Mouse (Mus musculus): ENCODE measurements around the gene Rnf222. TPM values are rescaled to one million over a fixed set of nuclear protein-coding genes. Genes with fewer than 3 reads are reported as not detected.

Rnf222 gene
- total RNA-seq, 2 experiments from 2014 or later, result not detected

DNA sequence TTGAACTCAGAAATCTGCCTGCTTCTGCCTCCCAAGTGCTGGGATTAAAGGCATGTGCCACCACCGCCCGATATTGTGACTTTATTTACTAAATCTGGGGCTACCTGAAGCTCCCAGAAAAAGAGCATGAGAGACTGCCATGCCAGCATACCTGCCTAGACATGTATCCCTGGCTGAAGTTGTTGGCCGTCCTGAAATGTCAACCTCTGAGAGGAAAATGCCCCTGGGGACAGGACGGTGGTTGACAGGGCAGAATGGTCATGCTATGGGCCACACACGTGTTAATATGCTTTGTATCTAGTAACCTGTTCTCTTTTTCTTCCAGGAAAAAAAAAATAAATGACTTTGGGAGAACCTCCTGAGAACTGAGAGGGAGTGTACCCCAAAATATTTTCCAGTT lies 2.3 kb upstream of the Rnf222 start:
- no peak for ATAC-seq (replicated peaks; ENCODE audit: low FRiP score, poor library complexity, severe bottlenecking)

DNA sequence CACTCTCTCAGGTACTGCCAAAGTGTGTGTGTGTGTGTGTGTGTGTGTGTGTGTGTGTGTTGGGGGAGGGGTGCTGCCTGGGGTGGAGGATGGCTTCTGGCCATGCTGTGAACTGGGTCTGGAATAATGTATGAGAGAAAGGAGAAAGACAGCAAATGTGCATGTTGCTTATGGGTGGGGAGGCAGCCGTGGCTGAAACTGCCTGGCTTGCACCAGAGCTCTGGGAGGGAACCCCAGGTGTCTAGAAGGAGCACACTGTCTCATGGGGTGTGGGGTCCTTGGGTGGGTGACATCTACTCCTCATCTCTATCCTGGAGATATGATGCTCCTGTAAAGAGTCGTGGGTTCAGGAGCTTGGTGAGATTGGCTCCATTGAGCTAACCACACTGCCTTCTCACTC lies 300 bp downstream of the Rnf222 start:
- ATAC-seq (replicated peaks; ENCODE audit: low FRiP score, poor library complexity, severe bottlenecking), result no peak

DNA sequence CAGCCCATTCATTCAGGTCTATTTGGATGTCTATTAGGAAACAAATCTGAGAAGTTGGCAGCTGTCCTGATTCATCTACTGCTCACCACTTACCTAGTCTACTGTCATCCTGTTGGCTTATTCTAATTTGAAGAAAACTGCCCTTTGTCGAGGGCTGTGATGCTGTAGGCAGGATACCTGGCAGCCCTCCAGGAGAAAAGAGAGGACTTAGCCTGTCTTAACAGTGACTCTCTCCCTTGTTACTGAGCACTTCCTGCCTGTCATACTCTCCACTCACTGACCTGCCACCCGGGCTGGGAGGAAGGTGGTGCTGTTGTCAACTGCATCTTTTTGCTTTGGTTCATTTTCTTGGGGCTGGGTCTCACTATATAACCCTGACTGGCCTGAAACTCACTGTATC lies 2.3 kb downstream of the Rnf222 start:
- no peak for ATAC-seq (replicated peaks; ENCODE audit: low FRiP score, poor library complexity, severe bottlenecking)

DNA sequence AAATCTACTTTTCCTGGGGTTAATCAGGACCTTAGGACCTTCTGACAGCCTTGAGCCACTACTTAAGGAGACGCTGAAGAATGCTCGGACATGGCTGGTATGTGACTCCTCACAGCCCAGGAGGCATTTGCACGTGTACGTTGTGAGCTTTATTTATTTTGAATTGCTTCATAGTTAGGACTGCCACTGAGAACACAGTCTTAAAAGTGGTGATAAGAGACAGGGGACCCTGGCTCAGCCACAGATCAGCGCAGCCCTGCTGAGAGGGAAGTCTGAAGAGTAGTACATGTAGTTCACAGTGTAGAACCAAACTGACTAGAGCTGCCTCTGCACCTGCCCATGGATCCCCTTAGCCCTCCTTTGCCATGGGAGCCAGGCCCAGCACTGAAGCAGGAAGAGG lies 3.5 kb downstream of the Rnf222 start:
- ATAC-seq (replicated peaks; ENCODE audit: low FRiP score, poor library complexity, severe bottlenecking), result no peak

DNA sequence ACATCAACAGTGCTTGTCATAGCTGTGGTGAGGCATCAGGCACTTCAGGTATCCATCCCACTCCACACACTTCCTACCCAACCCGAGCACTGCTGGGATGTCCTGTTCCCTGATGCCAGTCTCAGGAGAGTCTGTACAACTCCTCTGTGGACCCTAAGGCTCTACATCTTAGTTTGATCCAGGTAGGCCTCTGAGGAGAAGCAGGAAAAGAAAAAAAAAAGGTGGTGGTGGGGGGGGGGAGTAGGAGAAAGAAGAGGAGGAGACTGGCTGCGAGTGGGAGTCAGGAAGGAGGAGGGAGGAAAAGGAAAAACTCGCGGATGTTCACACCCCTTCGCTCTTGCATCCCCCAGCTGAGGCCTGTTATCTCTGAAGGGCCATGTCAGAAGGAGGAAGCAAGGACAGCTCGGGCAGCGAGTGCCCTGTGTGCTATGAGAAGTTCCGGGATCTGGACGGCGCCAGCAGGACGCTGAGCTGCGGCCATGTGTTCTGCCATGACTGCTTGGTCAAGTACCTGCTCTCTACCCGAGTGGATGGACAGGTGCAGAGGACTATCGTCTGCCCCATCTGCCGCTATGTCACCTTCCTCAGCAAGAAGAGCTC lies 4.0 kb downstream of the Rnf222 start:
- no peak for ATAC-seq (replicated peaks; ENCODE audit: low FRiP score, poor library complexity, severe bottlenecking)

DNA sequence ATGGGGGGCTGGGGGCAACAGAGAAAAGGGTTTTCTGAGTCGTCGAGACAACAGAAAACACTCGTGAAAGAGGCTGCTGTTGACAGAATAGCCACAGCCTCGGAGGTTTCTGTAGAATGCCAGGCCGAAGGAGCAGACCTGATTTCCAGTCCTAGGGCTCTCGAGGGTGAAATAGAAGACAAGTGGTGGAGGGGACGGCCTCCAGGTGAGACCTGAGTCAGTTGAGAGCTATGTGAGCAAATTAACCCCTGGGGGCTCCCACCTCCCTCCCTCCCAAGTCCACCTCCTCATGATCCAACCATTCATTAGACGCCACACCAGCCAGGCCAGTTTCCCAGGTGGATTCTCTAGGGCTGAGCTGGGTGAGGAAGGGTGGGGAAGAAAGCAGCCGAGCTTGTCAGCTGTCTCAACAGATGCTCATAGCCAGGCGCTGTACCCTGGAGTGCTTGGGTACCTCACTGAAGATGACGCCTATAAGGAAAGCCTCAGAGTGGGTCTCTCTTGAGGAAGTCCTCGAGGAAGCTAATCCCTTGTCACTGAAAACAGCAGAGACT lies 5.6 kb downstream of the Rnf222 start:
- ATAC-seq (replicated peaks; ENCODE audit: low FRiP score, poor library complexity, severe bottlenecking), result no peak

DNA sequence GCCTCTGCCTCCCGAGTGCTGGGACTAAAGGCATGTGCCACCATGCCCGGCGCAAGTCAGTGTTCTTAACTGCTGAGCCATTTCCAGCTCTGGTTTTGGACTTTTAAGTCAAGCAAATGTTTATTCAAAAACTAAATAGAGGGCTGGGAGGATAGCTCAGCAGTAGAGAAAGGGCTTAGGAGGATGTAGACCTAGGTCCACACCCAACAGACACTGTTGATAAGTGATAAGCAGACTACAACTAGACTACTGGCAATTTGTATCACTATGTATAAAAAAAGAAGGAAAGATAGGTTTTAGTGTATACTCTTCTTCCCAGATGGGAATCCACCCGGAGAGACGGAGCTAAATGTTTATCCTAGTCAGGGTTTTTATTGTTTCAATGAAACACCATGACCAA lies 7.9 kb downstream of the Rnf222 start:
- ATAC-seq (replicated peaks; ENCODE audit: low FRiP score, poor library complexity, severe bottlenecking), result peak; percentile 56

DNA sequence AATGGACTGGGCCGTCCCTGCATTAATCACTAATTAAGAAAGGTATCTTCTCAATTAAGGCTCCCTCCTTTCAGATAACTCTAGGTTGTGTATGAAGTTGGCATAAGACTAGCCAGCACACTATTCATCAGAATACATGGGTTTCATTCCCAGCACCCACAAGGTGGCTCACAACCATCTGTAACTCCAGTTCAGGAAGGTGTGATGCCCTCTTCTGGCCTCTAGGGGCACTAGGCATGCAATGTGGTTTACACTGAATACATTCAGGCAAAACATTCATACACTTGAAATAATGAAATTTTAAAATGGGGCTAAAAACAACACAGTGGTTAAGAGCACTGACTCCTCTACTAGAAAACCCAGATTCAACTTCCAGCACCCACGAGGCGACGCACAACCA lies 8.8 kb downstream of the Rnf222 start:
- ATAC-seq (replicated peaks; ENCODE audit: low FRiP score, poor library complexity, severe bottlenecking), result peak; percentile 54

DNA sequence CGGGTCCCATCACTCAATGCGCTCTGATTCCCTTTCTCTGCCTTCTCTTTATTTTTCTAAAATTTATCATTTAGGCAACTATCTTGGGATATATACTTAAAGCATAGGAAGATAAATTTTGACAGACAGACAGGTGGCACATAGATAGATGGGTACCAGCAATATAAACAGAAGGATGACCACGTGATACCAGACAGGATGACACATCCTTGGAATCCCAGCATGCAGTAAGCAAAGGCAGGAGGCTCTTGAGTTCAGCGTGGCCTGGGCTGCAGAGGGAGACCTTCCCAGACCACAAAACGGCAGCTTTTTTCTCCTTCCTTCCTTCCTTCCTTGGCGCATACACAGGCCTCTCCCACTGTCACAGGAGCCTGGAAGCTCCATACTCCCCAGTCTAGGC lies 9.5 kb downstream of the Rnf222 start:
- ATAC-seq (replicated peaks; ENCODE audit: low FRiP score, poor library complexity, severe bottlenecking), result no peak

DNA sequence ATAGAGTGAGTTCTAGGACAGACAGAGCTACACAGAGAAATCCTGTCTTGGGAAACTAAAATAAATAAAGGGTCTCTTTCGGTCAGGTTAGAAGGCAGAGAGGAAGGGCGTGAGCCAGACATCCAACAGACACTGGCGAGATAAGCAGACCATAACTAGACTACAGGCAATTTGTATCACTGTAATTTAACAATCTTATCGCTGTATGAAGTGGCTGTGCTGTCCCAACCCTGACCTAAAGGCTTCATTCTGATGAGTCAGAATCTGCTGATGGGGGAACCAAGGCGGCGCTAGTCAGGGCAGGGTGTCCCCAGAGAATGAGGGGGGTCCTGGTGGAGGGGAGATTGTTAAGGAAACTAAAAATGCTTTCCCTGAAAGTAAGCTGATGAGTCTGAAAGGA lies 10.4 kb downstream of the Rnf222 start:
- no peak for ATAC-seq (replicated peaks; ENCODE audit: low FRiP score, poor library complexity, severe bottlenecking)

DNA sequence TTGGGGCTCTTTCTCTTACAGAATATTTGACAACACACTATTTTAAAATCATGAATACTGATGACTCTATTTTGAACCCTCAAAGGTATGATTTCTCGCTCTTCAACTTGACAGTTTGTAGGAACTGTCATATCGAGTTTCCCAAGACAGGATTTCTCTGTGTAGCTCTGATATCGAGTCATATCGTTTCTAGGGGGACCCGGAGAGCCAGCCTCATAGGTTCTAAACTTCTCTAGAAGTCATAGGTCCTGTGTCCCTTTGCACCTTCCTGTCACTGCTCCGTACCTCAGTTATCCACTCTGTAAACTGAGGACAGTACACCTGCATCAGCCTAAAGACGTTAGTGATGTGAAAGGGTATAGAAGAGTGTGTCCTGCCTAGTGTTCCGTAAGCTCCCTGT lies 11.5 kb downstream of the Rnf222 start:
- no peak for ATAC-seq (replicated peaks; ENCODE audit: low FRiP score, poor library complexity, severe bottlenecking)

DNA sequence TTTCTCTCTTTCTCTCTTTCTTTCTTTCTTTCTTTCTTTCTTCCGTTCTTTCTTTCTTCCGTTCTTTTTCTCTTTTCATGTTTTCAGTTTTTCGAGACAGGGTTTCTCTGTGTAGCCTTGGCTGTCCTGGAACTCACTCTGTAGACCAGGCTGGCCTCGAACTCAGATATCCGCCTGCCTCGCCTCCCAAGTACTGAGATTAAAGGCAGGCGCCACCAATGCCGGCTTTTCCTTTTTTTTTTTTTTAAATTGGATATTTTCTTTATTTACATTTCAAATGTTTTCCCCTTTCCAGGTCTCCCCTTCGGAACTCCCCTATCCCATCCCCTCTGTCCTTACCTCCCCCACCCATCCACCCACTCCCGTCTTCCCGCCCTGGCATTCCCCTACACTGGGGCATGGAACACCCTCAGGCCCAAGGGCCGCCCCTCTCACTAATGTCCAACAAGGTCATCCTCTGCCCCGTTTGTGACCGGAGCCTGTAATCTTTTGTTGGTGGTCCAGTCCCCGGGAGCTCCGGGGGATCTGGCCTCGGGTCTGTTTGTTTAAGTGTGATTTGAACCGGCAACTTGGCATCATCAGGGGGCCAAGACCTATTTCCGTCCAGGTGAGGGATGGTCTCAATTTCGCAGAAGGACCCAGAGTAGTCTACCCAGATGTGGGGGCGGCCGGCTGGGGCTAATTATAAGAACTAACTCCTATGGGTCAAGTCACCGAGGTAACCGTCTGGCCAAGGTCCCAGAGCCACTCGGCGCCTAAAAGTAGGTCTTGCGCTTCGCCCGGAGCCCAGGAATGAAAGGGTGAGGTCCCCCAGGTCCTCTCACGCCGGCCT lies 12.4 kb downstream of the Rnf222 start:
- ATAC-seq (replicated peaks; ENCODE audit: low FRiP score, poor library complexity, severe bottlenecking), result no peak

DNA sequence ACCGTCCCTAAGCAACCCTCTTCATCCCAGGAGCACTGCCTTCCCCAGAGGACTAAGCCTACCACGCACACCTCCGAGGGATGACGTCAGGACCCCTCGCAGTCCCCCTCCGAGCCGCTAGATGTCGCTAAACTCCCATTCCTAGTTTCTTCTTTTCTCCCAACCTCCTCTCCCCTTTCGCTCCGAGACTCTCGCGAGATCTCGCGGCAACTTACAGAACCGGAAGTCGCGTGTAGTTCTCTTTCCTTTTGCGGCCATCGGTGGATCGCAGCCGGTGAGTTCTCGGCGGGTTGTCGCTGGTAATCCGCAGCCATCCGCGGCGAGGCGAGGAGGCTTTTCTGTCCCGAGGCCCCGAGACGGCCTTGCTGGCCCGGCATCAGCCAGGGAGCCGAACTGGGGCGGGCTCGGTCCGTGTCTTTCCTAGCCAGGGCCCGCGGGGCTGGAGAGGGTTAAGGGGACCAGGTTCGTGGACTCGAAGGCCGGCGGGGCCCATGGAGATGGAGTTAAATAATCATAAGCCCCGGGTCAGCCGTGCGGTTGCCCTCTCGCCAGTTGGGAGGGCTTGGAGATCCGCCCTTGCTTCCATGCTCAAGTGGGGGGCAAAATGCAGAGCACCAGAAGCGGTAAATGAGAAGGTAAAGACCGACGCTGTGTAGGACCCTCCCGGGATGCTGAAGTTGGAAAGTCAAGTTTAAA lies 13.1 kb downstream of the Rnf222 start, which contains the start of gene Rpl26:
Rpl26 (plus strand) TSS at position 233 of the 696 bp plus-strand sequence.
- peak; percentile 89 for ATAC-seq (replicated peaks; ENCODE audit: low FRiP score, poor library complexity, severe bottlenecking)

DNA sequence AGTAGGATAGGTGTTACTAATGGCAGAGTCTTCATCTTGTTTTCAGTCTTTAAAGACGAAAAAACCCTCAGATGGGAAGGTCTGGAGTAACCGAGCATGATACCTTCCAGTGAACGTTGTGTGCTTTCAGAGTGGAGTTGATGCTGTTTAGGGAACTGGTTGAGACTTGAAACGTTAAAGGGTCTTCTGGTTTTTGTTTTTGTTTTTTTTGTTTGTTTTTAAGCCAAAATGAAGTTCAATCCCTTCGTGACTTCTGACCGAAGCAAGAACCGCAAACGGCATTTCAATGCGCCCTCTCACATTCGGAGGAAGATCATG lies 13.7 kb downstream of the Rnf222 start:
- ATAC-seq (replicated peaks; ENCODE audit: low FRiP score, poor library complexity, severe bottlenecking), result no peak

DNA sequence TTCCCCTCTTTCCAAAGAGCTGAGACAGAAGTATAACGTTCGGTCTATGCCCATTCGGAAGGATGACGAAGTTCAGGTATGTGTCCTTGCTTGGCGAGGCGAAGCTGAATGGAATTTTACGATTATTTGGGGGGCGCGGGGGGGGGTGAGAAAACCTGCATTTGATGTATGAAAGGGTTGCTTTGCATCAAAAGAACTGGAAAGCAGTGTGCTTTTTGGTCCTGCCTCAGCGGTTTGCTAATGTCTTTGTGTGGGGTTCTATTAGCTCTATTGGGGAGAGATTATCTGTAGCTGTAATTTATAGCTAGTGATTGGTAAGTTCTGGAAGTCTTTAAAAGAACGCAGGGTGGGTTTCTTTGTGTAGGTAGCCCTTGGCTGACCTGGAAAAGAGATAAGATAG lies 14.0 kb downstream of the Rnf222 start:
- no peak for ATAC-seq (replicated peaks; ENCODE audit: low FRiP score, poor library complexity, severe bottlenecking)

DNA sequence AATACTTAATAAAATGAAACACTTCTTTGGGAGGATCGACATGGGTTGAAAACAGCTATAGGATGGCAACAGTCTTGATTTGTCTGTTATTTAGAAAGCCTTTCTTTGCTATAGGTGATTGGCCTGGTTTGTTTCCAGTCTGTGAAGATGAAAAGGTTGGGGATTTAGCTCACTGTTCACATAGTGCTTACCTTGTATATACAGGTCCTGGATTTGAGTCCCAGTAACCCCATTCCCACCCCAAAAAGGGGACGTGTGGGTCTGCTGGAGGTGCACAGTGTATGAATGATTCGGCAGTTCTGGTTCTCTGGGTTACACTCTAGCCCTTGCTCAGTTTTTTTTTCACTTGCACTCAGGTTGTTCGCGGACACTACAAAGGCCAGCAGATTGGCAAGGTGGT lies 14.5 kb downstream of the Rnf222 start:
- ATAC-seq (replicated peaks; ENCODE audit: low FRiP score, poor library complexity, severe bottlenecking), result no peak

DNA sequence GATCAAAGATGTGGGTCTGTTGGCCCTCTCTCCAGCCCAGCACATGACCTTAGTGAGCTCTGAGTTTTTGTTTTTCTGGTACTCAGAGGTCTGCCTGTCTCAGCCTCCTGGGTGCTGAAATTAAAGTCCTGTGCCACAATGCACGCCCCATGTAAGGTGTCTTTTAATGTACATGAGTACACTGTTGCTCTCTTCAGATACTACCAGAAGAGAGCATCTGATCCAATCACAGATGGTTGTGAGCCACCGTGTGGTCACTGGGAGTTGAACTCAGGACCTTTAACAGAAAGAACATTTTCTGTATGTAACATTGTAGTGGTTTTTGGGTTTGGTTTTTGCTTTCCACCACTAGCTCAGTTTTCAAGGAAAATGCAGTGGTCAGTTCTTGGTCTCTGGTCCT lies 15.4 kb downstream of the Rnf222 start:
- ATAC-seq (replicated peaks; ENCODE audit: low FRiP score, poor library complexity, severe bottlenecking), result no peak

DNA sequence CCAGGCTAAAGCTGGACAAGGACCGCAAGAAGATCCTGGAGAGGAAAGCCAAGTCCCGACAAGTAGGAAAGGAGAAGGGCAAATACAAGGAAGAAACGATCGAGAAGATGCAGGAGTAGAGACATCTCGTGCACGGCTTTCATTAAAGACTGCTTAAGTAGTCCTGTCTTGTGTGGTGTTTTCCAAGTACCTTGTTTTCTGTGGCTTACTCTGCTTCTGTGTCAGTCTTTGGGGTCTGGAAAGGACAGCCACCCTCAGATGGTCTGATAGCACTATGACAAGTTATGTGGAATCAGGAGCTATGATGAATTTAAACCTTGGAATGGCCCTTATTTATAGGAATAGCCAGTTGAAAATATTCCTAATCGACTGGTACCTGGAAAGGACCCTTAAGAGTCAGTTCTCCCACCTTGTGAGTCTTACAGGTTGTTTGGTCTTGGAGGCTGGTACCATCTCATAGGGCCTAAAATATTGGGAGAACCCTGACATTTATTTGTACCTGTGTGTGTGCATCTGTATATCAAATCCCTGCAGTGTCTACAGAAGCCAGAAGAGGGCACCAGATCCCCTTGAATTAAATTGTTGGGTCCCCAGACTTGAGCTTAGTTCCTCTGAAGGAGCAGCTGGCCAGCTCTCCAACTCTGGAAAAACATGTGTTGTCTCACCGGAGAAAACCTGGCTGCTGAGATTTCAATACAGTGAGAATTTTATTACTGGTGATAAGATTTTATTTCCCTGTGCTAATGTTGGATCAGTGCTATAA lies 16.2 kb downstream of the Rnf222 start:
- ATAC-seq (replicated peaks; ENCODE audit: low FRiP score, poor library complexity, severe bottlenecking), result no peak

DNA sequence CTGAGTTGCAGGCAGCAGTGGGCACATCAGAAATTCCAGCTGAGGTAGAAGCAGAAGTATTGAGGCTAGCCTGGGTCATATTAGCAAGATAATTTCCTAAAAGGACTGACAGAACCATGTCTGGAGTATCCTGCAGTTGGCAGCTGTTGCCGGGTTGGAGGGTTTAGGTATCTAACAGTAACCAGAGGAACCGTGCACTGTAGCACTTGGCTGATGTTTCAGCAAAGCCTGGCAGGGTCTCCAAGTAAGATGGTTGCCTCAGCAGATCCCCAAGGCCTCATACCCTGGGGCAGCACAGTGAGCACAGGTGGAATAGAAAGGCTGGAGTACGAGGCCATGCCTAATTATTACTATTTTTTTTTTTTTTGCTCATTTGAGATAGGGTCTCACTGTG lies 16.8 kb downstream of the Rnf222 start:
- no peak for ATAC-seq (replicated peaks; ENCODE audit: low FRiP score, poor library complexity, severe bottlenecking)
